Mouse (Mus musculus) ES-E14 (cell line): ENCODE results near the gene Lamb2. TPM values are rescaled to one million over a fixed set of nuclear protein-coding genes. Genes with fewer than 3 reads are reported as not detected.
A peak's percentile ranks its signal among the peaks of the same experiment; 100 is the strongest.

Experiments used
- DNase-seq: peaks from one replicate; pipeline ENCODE4 v3.0.0-alpha.2; 2013; ENCODE audit warnings: low read depth, low spot score
- H3K27ac ChIP-seq: 2 replicates; pipeline ENCODE4 v1.5.1; 2012; ENCODE audit warnings: low read depth, mild to moderate bottlenecking, low read length, moderate library complexity, mixed read lengths; ENCODE audit not compliant: poor library complexity, insufficient read depth, severe bottlenecking
- H3K36me3 ChIP-seq: 2 replicates; pipeline ENCODE4 v1.6.1; 2012; ENCODE audit warnings: mild to moderate bottlenecking, low read length, moderate library complexity, mixed read lengths; ENCODE audit not compliant: control insufficient read depth, poor library complexity, insufficient read depth, severe bottlenecking
- H3K4me1 ChIP-seq, 2 experiments: fragments of 150-350 bp in 1 of 2; sonication (generic) in 1 of 2; 2 replicates each; pipeline ENCODE4 v1.6.1; 2012; ENCODE audit warnings: low read length in 2 of 2, mild to moderate bottlenecking in 1 of 2, mixed read lengths in 1 of 2; ENCODE audit not compliant: control insufficient read depth in 2 of 2, insufficient read depth in 2 of 2, poor library complexity in 1 of 2
- H3K4me3 ChIP-seq, 2 experiments: fragments of 150-350 bp in 1 of 2; sonication (generic) in 1 of 2; 2 replicates each; pipeline ENCODE4 v1.5.1; 2012; ENCODE audit warnings: low read length in 2 of 2, low read depth in 1 of 2, mild to moderate bottlenecking in 1 of 2, mixed read lengths in 1 of 2; ENCODE audit not compliant: insufficient read depth in 1 of 2, poor library complexity in 1 of 2, severe bottlenecking in 1 of 2
- H3K9ac ChIP-seq: 2 replicates; pipeline ENCODE4 v1.6.1; 2012; ENCODE audit warnings: low read depth, mild to moderate bottlenecking, low read length, mixed read lengths; ENCODE audit not compliant: poor library complexity, insufficient read depth, severe bottlenecking
- H3K9me3 ChIP-seq: fragments of 150-350 bp; sonication (generic); 2 replicates; pipeline ENCODE4 v1.6.1; 2012; ENCODE audit warnings: low read depth, mild to moderate bottlenecking, low read length; ENCODE audit not compliant: control insufficient read depth, insufficient read depth
- CHD2 ChIP-seq: IDR thresholded peaks from 2 replicates; pipeline ENCODE4 v1.6.1; 2014; ENCODE audit warnings: mild to moderate bottlenecking, low read depth, low read length, inconsistent platforms
- HCFC1 ChIP-seq: IDR thresholded peaks from 2 replicates; pipeline ENCODE4 v1.6.1; 2012; ENCODE audit warnings: low read length, inconsistent platforms, borderline replicate concordance; ENCODE audit not compliant: insufficient read depth
- MAFK ChIP-seq: IDR thresholded peaks from 2 replicates; pipeline ENCODE4 v1.6.1; 2014; ENCODE audit warnings: mild to moderate bottlenecking, low read depth, low read length, inconsistent platforms; ENCODE audit not compliant: insufficient read depth
- ZC3H11A ChIP-seq: IDR thresholded peaks from 2 replicates; pipeline ENCODE4 v1.6.1; 2012; ENCODE audit warnings: low read depth, mild to moderate bottlenecking, inconsistent platforms, low read length, borderline replicate concordance
- ZNF384 ChIP-seq: IDR thresholded peaks from 2 replicates; pipeline ENCODE4 v1.6.1; 2012; ENCODE audit warnings: low read depth, low read length, inconsistent platforms
- in situ Hi-C, 2 experiments: fragments of 600-800 bp; cut with MboI; formaldehyde crosslinking; loops; one replicate each; pipeline ENCODE4 v1.15.1; 2025; ENCODE audit warnings: low sequenced_read_pairs in 2 of 2, inconsistent platforms in 1 of 2; ENCODE audit not compliant: unreplicated experiment in 2 of 2
- total RNA-seq: library from RNA; depleted of rRNA; stranded (reverse); fragments of 300-350 nt; gene quantifications from 2 replicates; pipeline ENCODE4 v1.2.3, GENCODE M21; 2012

The Lamb2 gene
- total RNA-seq, 1 experiment = 50.6 TPM

- Histone ChIP-seq H3K36me3 (peaks cover 14% of the 10 kb centered on the region), H3K4me1 (peaks cover 0 to 19% of the 10 kb centered on the region in 2 experiments; a peak in 3 of 4 replicates), H3K9ac (peak overlapping the region; percentile 1; the same call in 1 of the 2 replicates), H3K27ac (no peak overlapping the region), H3K4me3 (peak overlapping the region in 1 of 2 experiments; percentile 8; a peak in 1 of 4 replicates), H3K9me3 (no peaks in the 10 kb centered on the region)
- no peak for TF ChIP-seq MAFK
- no peak for TF ChIP-seq ZNF384
- no peak for TF ChIP-seq ZC3H11A
- TF ChIP-seq CHD2 = no peak
- no peak for TF ChIP-seq HCFC1
- in situ Hi-C loops = no loop called here
- DNase-seq = no peak
Measured at GRCm38 (mm10) chr9:108462192-108462591, 17.3 kb upstream of the Lamb2 start.

DNA sequence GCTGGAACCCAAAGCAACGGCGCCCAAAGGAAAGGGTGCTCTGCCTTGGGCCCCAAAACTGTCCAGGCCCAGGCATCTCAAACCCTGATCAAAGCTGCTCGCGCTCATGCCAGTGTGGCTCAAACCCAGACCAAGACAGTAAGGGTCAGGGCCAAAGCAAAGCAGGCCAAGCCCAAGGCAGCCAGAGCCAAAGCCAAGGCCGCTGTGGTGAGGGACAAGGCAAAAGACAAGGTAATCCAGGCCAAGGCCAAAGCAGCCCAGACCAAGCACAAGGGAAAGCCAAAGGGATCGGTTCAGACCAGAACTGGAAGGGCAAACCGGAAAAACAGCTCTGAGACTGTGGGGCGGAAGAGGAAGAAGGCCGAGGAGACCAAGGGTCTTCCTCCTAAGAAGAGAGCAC is 15.8 kb upstream of the Lamb2 start:
- Histone ChIP-seq H3K4me1 (peaks cover 0 to 16% of the 10 kb centered on the region in 2 experiments; a peak in 3 of 4 replicates), H3K9ac (peak overlapping the region; percentile 46), H3K9me3 (no peaks in the 10 kb centered on the region), H3K27ac (no peak overlapping the region), H3K36me3 (peaks cover 14% of the 10 kb centered on the region), H3K4me3 (peak overlapping the region in 1 of 2 experiments; percentile 10; a peak in 1 of 4 replicates)
- TF ChIP-seq ZC3H11A (no peak), CHD2 (no peak), ZNF384 (no peak), HCFC1 (no peak), MAFK (no peak)
- DNase-seq = no peak
- in situ Hi-C loops = no loop called here

DNA sequence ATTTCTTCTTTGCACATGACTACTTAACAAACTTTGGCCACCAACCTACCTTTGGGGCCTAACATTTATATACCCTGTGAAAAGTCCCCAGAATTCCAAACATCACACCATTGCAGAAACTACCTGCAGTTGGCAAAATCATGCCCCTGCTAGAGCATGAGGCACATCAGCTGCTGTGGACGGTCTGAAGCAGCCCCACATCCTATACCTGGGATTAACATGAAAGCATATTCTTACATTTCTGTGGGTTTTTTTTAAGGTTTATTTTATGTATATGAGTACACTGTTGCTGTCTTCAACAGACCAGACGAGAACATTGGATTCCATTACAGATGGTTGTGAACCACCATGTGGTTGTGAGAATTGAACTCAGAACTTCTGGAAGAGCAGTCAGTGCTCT is 13.3 kb upstream of the Lamb2 start:
- no peak for DNase-seq
- no peak for TF ChIP-seq HCFC1
- TF ChIP-seq ZC3H11A = no peak
- TF ChIP-seq CHD2 = no peak
- TF ChIP-seq MAFK = no peak
- TF ChIP-seq ZNF384 = no peak
- H3K4me3 ChIP-seq = no peak overlapping the region
- peaks cover 0 to 11% of the 10 kb centered on the region in 2 experiments; a peak in 2 of 4 replicates for H3K4me1 ChIP-seq
- no peak overlapping the region for H3K27ac ChIP-seq
- no peak overlapping the region for H3K9ac ChIP-seq
- H3K36me3 ChIP-seq = peaks cover 14% of the 10 kb centered on the region
- no peaks in the 10 kb centered on the region for H3K9me3 ChIP-seq
- in situ Hi-C loops = no loop called here

- in situ Hi-C loops = no loop called here
- Histone ChIP-seq H3K36me3 (peaks cover 4% of the 10 kb centered on the region; the same call in 1 of the 2 replicates), H3K9me3 (no peaks in the 10 kb centered on the region), H3K27ac (no peak overlapping the region), H3K4me3 (no peak overlapping the region), H3K9ac (no peak overlapping the region), H3K4me1 (no peaks in the 10 kb centered on the region)
- no peak for TF ChIP-seq MAFK
- TF ChIP-seq HCFC1 = no peak
- no peak for TF ChIP-seq CHD2
- no peak for TF ChIP-seq ZNF384
- TF ChIP-seq ZC3H11A = no peak
- DNase-seq = no peak
Measured at GRCm38 (mm10) chr9:108469430-108469829, 10.1 kb upstream of the Lamb2 start.

DNA sequence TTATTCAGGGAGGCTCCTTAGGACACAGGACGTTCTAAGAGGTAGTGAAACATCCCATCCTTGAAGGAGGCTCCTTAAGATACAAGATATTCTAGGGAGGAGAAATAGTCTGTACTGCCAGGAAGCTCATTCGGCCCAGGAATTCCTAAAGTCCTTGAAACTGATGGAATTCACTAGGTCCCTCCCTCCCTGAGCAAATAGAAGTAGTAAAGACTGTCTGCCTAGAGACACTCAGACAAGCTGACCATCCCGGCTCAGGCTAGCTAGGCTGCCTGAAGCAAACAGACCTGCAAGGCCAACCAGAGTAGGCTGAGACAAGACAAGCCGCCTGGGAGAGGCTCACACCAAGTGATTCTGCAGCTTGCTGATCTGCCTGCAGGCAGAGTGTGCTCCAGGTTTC is 9.7 kb upstream of the Lamb2 start:
- TF ChIP-seq ZNF384 = no peak
- TF ChIP-seq CHD2 = no peak
- no peak for TF ChIP-seq MAFK
- TF ChIP-seq HCFC1 = no peak
- no peak for TF ChIP-seq ZC3H11A
- H3K9me3 ChIP-seq = no peaks in the 10 kb centered on the region
- in situ Hi-C loops = no loop called here
- H3K4me1 ChIP-seq = no peaks in the 10 kb centered on the region
- H3K4me3 ChIP-seq = no peak overlapping the region
- no peak overlapping the region for H3K9ac ChIP-seq
- H3K36me3 ChIP-seq = peaks cover 4% of the 10 kb centered on the region; the same call in 1 of the 2 replicates
- no peak overlapping the region for H3K27ac ChIP-seq
- DNase-seq = no peak
